In genomic region chr9:64985807-64986206, GRCm38 (mm10) we compare ENCODE assay signal across 18 mouse cellular contexts. TPM values are rescaled to one million over a fixed set of nuclear protein-coding genes. Genes with fewer than 3 reads are reported as not detected.
DNase-seq lines count a peak whose midpoint lies in the region; ATAC-seq lines count a peak whose summit lies in the region.
"Had no signal": no experiment of that assay in that cellular context is flagged by ENCODE, and none has a peak within 500 bp of the region (broad histone marks: within the 10 kb centered on the region; RNA-seq: fewer than 3 reads in every experiment).

No protein-coding gene starts in this region.

- H3K4me2 ChIP-seq in embryonic facial prominence, embryonic 13.5 days, result no peak overlapping the region
- no peak overlapping the region for H3K4me2 ChIP-seq in heart, embryonic 15.5 days
- peak overlapping the region; percentile 52 for H3K4me2 ChIP-seq in liver, embryonic 12.5 days
- H3K4me2 ChIP-seq in liver, embryonic 16.5 days (ENCODE audit: low read depth, low read length), result peak overlapping the region; percentile 21; the same call in 1 of the 2 replicates
- H3K4me2 ChIP-seq: limb, embryonic 15.5 days had no signal

- no peaks in the 10 kb centered on the region for H3K4me1 ChIP-seq in embryonic facial prominence, embryonic 13.5 days
- H3K4me1 ChIP-seq in embryonic facial prominence, embryonic 10.5 days, result no peaks in the 10 kb centered on the region
- peaks cover 21% of the 10 kb centered on the region for H3K4me1 ChIP-seq in heart, embryonic 15.5 days (replicated peaks)
- peaks cover 56% of the 10 kb centered on the region for H3K4me1 ChIP-seq in liver, embryonic 12.5 days
- peaks cover 14% of the 10 kb centered on the region for H3K4me1 ChIP-seq in liver, embryonic 16.5 days (ENCODE audit: control insufficient read depth, low read depth, low read length)
- H3K4me1 ChIP-seq: limb, embryonic 15.5 days had no signal

- WGBS in embryonic facial prominence, embryonic 13.5 days, result 85% methylated on average over 9 of the region's 9 CpGs
- 89% methylated on average over 9 of the region's 9 CpGs for WGBS in embryonic facial prominence, embryonic 10.5 days
- 38% methylated on average over 9 of the region's 9 CpGs for WGBS in heart, embryonic 15.5 days
- WGBS in liver, embryonic 12.5 days (ENCODE audit: insufficient replicate concordance), result 87% methylated on average over 9 of the region's 9 CpGs
- WGBS in liver, embryonic 16.5 days (ENCODE audit: insufficient replicate concordance), result 85% methylated on average over 9 of the region's 9 CpGs

- no peak for DNase-seq in embryonic facial prominence, embryonic 10.5 days (ENCODE audit: low spot score)
- DNase-seq in heart, postnatal 14 days, result no peak
- DNase-seq in liver, result no peak
- DNase-seq in kidney, adult 11 months, result no peak
- DNase-seq: adrenal gland, postnatal 14 days; cerebellum, adult 8-10 months; lung, postnatal 14 days had no signal

- no peaks in the 10 kb centered on the region for H3K9me3 ChIP-seq in embryonic facial prominence, embryonic 13.5 days
- H3K9me3 ChIP-seq in embryonic facial prominence, embryonic 10.5 days, result no peaks in the 10 kb centered on the region
- no peaks in the 10 kb centered on the region for H3K9me3 ChIP-seq in heart, embryonic 15.5 days (replicated peaks)
- no peaks in the 10 kb centered on the region for H3K9me3 ChIP-seq in liver, embryonic 12.5 days (replicated peaks)
- H3K9me3 ChIP-seq in liver, embryonic 16.5 days (replicated peaks; ENCODE audit: control insufficient read depth, low read length), result no peaks in the 10 kb centered on the region
- H3K9me3 ChIP-seq: limb, embryonic 15.5 days had no signal

- H3K9ac ChIP-seq in embryonic facial prominence, embryonic 13.5 days, result peak overlapping the region; percentile 36; the same call in 1 of the 2 replicates
- H3K9ac ChIP-seq in heart, embryonic 15.5 days, result no peak overlapping the region; the same call in 1 of the 2 replicates
- H3K9ac ChIP-seq in liver, embryonic 12.5 days, result 0 out of 2 replicates have a peak overlapping the region, but pooled peaks have one; percentile 47
- H3K9ac ChIP-seq in liver, embryonic 16.5 days (ENCODE audit: low read depth, low read length), result no peak overlapping the region
- H3K9ac ChIP-seq: limb, embryonic 15.5 days had no signal

- no peak overlapping the region for H3K4me3 ChIP-seq in embryonic facial prominence, embryonic 13.5 days
- H3K4me3 ChIP-seq in embryonic facial prominence, embryonic 10.5 days, result no peak overlapping the region
- H3K4me3 ChIP-seq in heart, embryonic 15.5 days, result no peak overlapping the region
- H3K4me3 ChIP-seq in liver, embryonic 12.5 days, result 0 out of 2 replicates have a peak overlapping the region, but pooled peaks have one; percentile 0
- H3K4me3 ChIP-seq in liver, embryonic 16.5 days (ENCODE audit: low read depth, low read length), result no peak overlapping the region
- H3K4me3 ChIP-seq: limb, embryonic 15.5 days had no signal

- intact Hi-C loops in heart, postnatal 14 days (cut with DNase I), result no loop called here

- H3K27me3 ChIP-seq in embryonic facial prominence, embryonic 13.5 days, result no peaks in the 10 kb centered on the region
- H3K27me3 ChIP-seq in embryonic facial prominence, embryonic 10.5 days (replicated peaks; ENCODE audit: low read depth, poor library complexity, severe bottlenecking), result no peaks in the 10 kb centered on the region
- H3K27me3 ChIP-seq in heart, embryonic 15.5 days, result no peaks in the 10 kb centered on the region
- H3K27me3 ChIP-seq in liver, embryonic 12.5 days (replicated peaks), result no peaks in the 10 kb centered on the region
- H3K27me3 ChIP-seq in liver, embryonic 16.5 days (ENCODE audit: control insufficient read depth, insufficient read depth, low read depth, low read length), result no peaks in the 10 kb centered on the region
- H3K27me3 ChIP-seq: limb, embryonic 15.5 days had no signal

- ATAC-seq in embryonic facial prominence, embryonic 13.5 days (ENCODE audit: insufficient number of reproducible peaks, insufficient read depth, low FRiP score, low TSS enrichment, low read depth), result no peak
- ATAC-seq in heart, embryonic 15.5 days (replicated peaks; ENCODE audit: insufficient number of reproducible peaks, insufficient read depth, low FRiP score, low read depth), result no peak
- no peak for ATAC-seq in liver, embryonic 12.5 days
- ATAC-seq in liver, embryonic 16.5 days (ENCODE audit: low read depth), result no peak
- ATAC-seq: forebrain, embryonic 14.5 days had no signal

- H3K36me3 ChIP-seq in embryonic facial prominence, embryonic 13.5 days, result peaks cover 88% of the 10 kb centered on the region
- H3K36me3 ChIP-seq in embryonic facial prominence, embryonic 10.5 days (replicated peaks), result peaks cover 100% of the 10 kb centered on the region
- peaks cover 60% of the 10 kb centered on the region for H3K36me3 ChIP-seq in heart, embryonic 15.5 days
- H3K36me3 ChIP-seq in liver, embryonic 12.5 days, result peaks cover 98% of the 10 kb centered on the region
- H3K36me3 ChIP-seq in liver, embryonic 16.5 days (ENCODE audit: control insufficient read depth, insufficient read depth), result peaks cover 51% of the 10 kb centered on the region

- no peak overlapping the region for H3K27ac ChIP-seq in embryonic facial prominence, embryonic 13.5 days
- H3K27ac ChIP-seq in embryonic facial prominence, embryonic 10.5 days (replicated peaks), result no peak overlapping the region
- H3K27ac ChIP-seq in heart, embryonic 15.5 days, result peak overlapping the region; percentile 73
- peak overlapping the region; percentile 88 for H3K27ac ChIP-seq in liver, embryonic 12.5 days
- H3K27ac ChIP-seq in liver, embryonic 16.5 days (ENCODE audit: low read length), result peak overlapping the region; percentile 2; the same call in 1 of the 2 replicates
- H3K27ac ChIP-seq: limb, embryonic 15.5 days had no signal

RNA-seq across cellular contexts. Expression of gene Ints14, which starts 25.1 kb away (rescaled TPM):
- 51.6 and 58.3 TPM in 2 replicates for polyA plus RNA-seq in embryonic facial prominence, embryonic 13.5 days (2015; fragmentation: Nextera tagmentation; extraction: Ambion mirVana)
- polyA plus RNA-seq in embryonic facial prominence, embryonic 10.5 days (2016; fragmentation: Nextera tagmentation; extraction: Ambion mirVana), result 67.3 and 71.4 TPM in 2 replicates
- polyA plus RNA-seq in heart, embryonic 15.5 days (2015; fragmentation: Nextera tagmentation; extraction: Ambion mirVana), result 32.5 and 36.9 TPM in 2 replicates
- total RNA-seq in heart, postnatal 14 days (2021), result 10 to 100 TPM; 17.8 to 19.4 TPM
- polyA plus RNA-seq in liver, embryonic 12.5 days (2016; fragmentation: Nextera tagmentation; extraction: Ambion mirVana), result 38.9 and 42.5 TPM in 2 replicates
- 19.1 and 20.9 TPM in 2 replicates for polyA plus RNA-seq in liver, embryonic 16.5 days (2015; fragmentation: Nextera tagmentation; extraction: Ambion mirVana)

RNA-seq across cellular contexts. Expression of gene Slc24a1, which starts 34.4 kb away (rescaled TPM):
- not detected in 2 replicates for polyA plus RNA-seq in embryonic facial prominence, embryonic 13.5 days (2015; fragmentation: Nextera tagmentation; extraction: Ambion mirVana)
- polyA plus RNA-seq in embryonic facial prominence, embryonic 10.5 days (2016; fragmentation: Nextera tagmentation; extraction: Ambion mirVana), result 0.02 and 0.04 TPM in 2 replicates
- 0.03 and 0.04 TPM in 2 replicates for polyA plus RNA-seq in heart, embryonic 15.5 days (2015; fragmentation: Nextera tagmentation; extraction: Ambion mirVana)
- under 1 TPM; 0.14 to 0.15 TPM for total RNA-seq in heart, postnatal 14 days (2021)
- 0.11 and 0.13 TPM in 2 replicates for polyA plus RNA-seq in liver, embryonic 12.5 days (2016; fragmentation: Nextera tagmentation; extraction: Ambion mirVana)
- 0.05 and 0.07 TPM in 2 replicates for polyA plus RNA-seq in liver, embryonic 16.5 days (2015; fragmentation: Nextera tagmentation; extraction: Ambion mirVana)
- total RNA-seq: granulocyte monocyte progenitor cell, adult 5-6 weeks; megakaryocyte-erythroid progenitor cell, adult 5-6 weeks had no signal
- polyA plus RNA-seq: kidney, embryonic 14.5 days; large intestine, adult 2 months; spleen, adult 2 months had no signal

RNA-seq across cellular contexts. Expression of gene Hacd3, which starts 35.7 kb away (rescaled TPM):
- 91.3 and 92.1 TPM in 2 replicates for polyA plus RNA-seq in embryonic facial prominence, embryonic 13.5 days (2015; fragmentation: Nextera tagmentation; extraction: Ambion mirVana)
- polyA plus RNA-seq in embryonic facial prominence, embryonic 10.5 days (2016; fragmentation: Nextera tagmentation; extraction: Ambion mirVana), result 104 and 105 TPM in 2 replicates
- polyA plus RNA-seq in heart, embryonic 15.5 days (2015; fragmentation: Nextera tagmentation; extraction: Ambion mirVana), result 46.2 and 53.0 TPM in 2 replicates
- 10 to 100 TPM; 17.7 to 20.9 TPM for total RNA-seq in heart, postnatal 14 days (2021)
- polyA plus RNA-seq in liver, embryonic 12.5 days (2016; fragmentation: Nextera tagmentation; extraction: Ambion mirVana), result 68.3 and 71.9 TPM in 2 replicates
- polyA plus RNA-seq in liver, embryonic 16.5 days (2015; fragmentation: Nextera tagmentation; extraction: Ambion mirVana), result 63.3 and 68.4 TPM in 2 replicates

RNA-seq across cellular contexts. Expression of gene Dpp8, which starts 46.4 kb away (rescaled TPM):
- 36.7 and 37.2 TPM in 2 replicates for polyA plus RNA-seq in embryonic facial prominence, embryonic 13.5 days (2015; fragmentation: Nextera tagmentation; extraction: Ambion mirVana)
- polyA plus RNA-seq in embryonic facial prominence, embryonic 10.5 days (2016; fragmentation: Nextera tagmentation; extraction: Ambion mirVana), result 37.8 and 37.9 TPM in 2 replicates
- 25.9 and 30.7 TPM in 2 replicates for polyA plus RNA-seq in heart, embryonic 15.5 days (2015; fragmentation: Nextera tagmentation; extraction: Ambion mirVana)
- 10 to 100 TPM; 67.5 to 74.3 TPM for total RNA-seq in heart, postnatal 14 days (2021)
- 31.4 and 32.8 TPM in 2 replicates for polyA plus RNA-seq in liver, embryonic 12.5 days (2016; fragmentation: Nextera tagmentation; extraction: Ambion mirVana)
- 18.8 and 20.1 TPM in 2 replicates for polyA plus RNA-seq in liver, embryonic 16.5 days (2015; fragmentation: Nextera tagmentation; extraction: Ambion mirVana)

Comparison
In these comparisons a context has a peak if more than half of its experiments do, and no peak if none do; other contexts are left out.
1. H3K9ac ChIP-seq: peak in embryonic facial prominence, embryonic 13.5 days (single experiment) and liver, embryonic 12.5 days (single experiment); none in heart, embryonic 15.5 days (single experiment) and liver, embryonic 16.5 days (single experiment).
2. H3K27ac ChIP-seq: peak in heart, embryonic 15.5 days (single experiment), liver, embryonic 12.5 days (single experiment) and liver, embryonic 16.5 days (single experiment); none in embryonic facial prominence, embryonic 13.5 days (single experiment) and embryonic facial prominence, embryonic 10.5 days (single experiment).
3. H3K4me2 ChIP-seq: peak in liver, embryonic 12.5 days (single experiment) and liver, embryonic 16.5 days (single experiment); none in embryonic facial prominence, embryonic 13.5 days (single experiment) and heart, embryonic 15.5 days (single experiment).